Mouse (Mus musculus) midbrain, embryonic 12.5 days (tissue): Measurements from ENCODE around the gene Dusp15. TPM values are rescaled to one million over a fixed set of nuclear protein-coding genes. Genes with fewer than 3 reads are reported as not detected.

Experiments used
- ATAC-seq: fragments of 200-750 bp; cut with Nextera tagmentation; 2 replicates; pipeline ENCODE4 v1.8.0; 2017; ENCODE audit warnings: low read depth, moderate TSS enrichment, moderate library complexity; ENCODE audit not compliant: low FRiP score
- H3K27ac ChIP-seq: fragments of 300-500 bp; sonication (generic); replicated peaks from 2 replicates; pipeline ENCODE4 v1.5.1; 2016; ENCODE audit warnings: mild to moderate bottlenecking
- H3K27me3 ChIP-seq: fragments of 300-500 bp; sonication (generic); 2 replicates; pipeline ENCODE4 v1.6.1; 2016; ENCODE audit warnings: mild to moderate bottlenecking
- H3K36me3 ChIP-seq: fragments of 300-500 bp; sonication (generic); 2 replicates; pipeline ENCODE4 v1.6.1; 2016
- H3K4me1 ChIP-seq: fragments of 300-500 bp; sonication (generic); 2 replicates; pipeline ENCODE4 v1.6.1; 2016
- H3K4me2 ChIP-seq: fragments of 300-500 bp; sonication (generic); replicated peaks from 2 replicates; pipeline ENCODE4 v1.6.1; 2016; ENCODE audit warnings: mild to moderate bottlenecking, moderate library complexity
- H3K4me3 ChIP-seq: fragments of 300-500 bp; sonication (generic); 2 replicates; pipeline ENCODE4 v1.5.1; 2016; ENCODE audit warnings: mild to moderate bottlenecking
- H3K9ac ChIP-seq: fragments of 300-500 bp; sonication (generic); replicated peaks from 2 replicates; pipeline ENCODE4 v1.6.1; 2016; ENCODE audit warnings: mild to moderate bottlenecking, moderate library complexity
- H3K9me3 ChIP-seq: fragments of 300-500 bp; sonication (generic); 2 replicates; pipeline ENCODE4 v1.6.1; 2016; ENCODE audit warnings: mild to moderate bottlenecking
- WGBS: fragments of 180-500 bp; shearing (Covaris S2); methylation state at CpG from one replicate; pipeline ENCODE4 v1.1.7; 2016; 5-methylcytosine and 5-hydroxymethylcytosine counted together
- polyA plus RNA-seq: library from polyadenylated mRNA; unstranded; fragments of >200 nt; fragmentation: Nextera tagmentation; extraction: Ambion mirVana; gene quantifications from 2 replicates; pipeline ENCODE4 v1.2.1, GENCODE M21; 2016

Gene Dusp15
- polyA plus RNA-seq, 1 experiment from 2014 or later = 1.4 TPM

DNA sequence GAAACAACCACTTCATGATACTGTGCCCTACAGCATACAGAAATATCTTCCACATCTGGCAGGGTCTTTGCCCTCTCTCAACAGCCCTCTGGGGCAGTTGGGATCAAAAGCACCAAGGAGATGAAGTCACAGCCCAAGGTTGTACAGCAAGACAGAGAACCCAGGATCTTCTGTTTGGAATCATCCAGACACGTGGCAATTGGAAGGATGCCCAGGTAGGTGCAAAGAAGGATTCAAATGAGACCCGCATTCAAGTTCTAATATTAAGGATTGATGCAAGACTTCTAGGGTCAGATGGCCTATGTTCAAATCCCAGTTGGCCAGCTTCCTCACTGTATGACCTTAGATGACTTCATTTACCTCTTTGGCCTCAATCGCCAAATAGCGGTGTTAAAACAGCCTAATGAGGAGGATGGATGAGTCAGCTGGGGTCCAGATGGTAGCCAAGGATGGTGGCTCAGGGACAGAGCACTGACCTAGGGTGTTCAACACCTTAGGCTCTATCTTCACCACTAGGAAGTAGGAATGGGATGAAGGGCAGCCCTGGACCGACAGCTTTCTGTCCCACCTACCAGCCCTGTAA lies 3.0 kb downstream of the Dusp15 start:
- Histone ChIP-seq H3K36me3 (no peaks in the 10 kb centered on the region), H3K4me1 (peaks cover 15% of the 10 kb centered on the region), H3K9me3 (no peaks in the 10 kb centered on the region), H3K9ac (no peak overlapping the region), H3K4me2 (no peak overlapping the region), H3K27me3 (peaks cover 86% of the 10 kb centered on the region), H3K27ac (no peak overlapping the region), H3K4me3 (no peak overlapping the region)
- ATAC-seq = no peak
- WGBS = 88% methylated on average over 5 of the region's 5 CpGs

DNA sequence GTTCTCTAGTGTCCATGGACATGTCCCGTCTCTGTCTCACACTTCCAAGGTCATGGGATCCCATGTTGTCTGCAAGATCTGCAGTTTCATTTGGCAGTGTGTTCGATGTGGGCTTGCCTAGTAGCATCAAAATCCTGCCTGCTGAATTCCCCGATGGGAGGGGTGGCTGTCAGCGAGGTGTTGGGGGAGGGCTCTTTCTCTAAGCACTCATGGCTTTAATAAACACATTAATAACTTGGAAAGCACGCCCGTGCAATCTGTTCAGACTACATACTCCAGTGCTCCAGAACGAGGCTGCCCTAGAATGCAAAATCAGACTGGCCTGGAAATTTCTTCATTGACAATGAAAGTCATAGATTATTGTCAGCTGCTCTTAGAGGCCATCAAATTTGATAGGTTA lies 4.4 kb downstream of the Dusp15 start:
- Histone ChIP-seq H3K4me3 (no peak overlapping the region), H3K27me3 (peaks cover 92% of the 10 kb centered on the region), H3K9ac (no peak overlapping the region)

DNA sequence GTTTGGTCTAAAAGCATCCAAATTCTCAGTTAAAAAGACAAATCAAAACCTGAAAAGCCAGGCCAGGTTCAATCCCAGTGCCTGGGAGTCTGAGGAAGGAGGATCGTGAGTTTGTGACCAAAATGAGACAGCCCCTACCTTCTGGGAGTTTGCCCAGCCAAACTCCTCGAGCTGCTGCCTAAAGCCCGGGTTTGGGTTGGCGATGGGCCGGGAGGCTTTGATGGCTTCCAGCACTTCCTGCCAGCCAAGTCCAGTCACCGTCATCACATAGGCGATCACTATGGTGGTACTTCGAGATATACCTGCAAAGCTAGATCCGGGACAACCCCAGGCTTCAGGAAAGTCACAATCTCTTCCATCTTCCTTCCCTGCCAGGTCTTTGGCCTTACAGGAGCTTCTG lies 7.5 kb downstream of the Dusp15 start:
- peaks cover 93% of the 10 kb centered on the region for H3K27me3 ChIP-seq

More for the DNA sequence above, 4.4 kb downstream of the Dusp15 start:
- WGBS = 75% methylated on average over 7 of the region's 7 CpGs
- Histone ChIP-seq H3K27ac (no peak overlapping the region), H3K9me3 (no peaks in the 10 kb centered on the region), H3K4me2 (no peak overlapping the region), H3K36me3 (no peaks in the 10 kb centered on the region), H3K4me1 (peaks cover 23% of the 10 kb centered on the region)
- no peak for ATAC-seq

DNA sequence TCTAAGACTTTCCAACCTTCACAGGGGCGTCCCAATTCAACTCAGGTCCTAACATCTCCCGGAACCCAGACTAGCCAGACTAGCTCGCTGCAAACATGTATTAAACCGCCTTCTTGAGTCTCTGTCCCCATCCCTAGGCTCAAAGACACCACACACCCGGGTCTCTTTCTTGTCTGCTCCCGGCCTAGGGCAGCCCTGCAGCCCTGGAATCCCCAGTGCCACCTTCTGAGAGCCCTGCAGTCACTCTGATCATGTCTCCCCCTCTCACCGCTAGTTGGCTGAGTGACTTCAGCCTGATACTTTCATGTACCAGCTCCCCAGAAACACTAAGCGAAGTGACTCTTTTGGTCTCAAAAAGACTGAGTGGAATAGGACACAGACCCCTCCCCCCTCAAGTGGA lies 7.9 kb downstream of the Dusp15 start:
- WGBS = 7% methylated on average over 8 of the region's 8 CpGs
- ATAC-seq = no peak

More for the DNA sequence above, 7.5 kb downstream of the Dusp15 start:
- Histone ChIP-seq H3K4me3 (no peak overlapping the region), H3K9me3 (no peaks in the 10 kb centered on the region), H3K27ac (no peak overlapping the region), H3K4me2 (no peak overlapping the region), H3K9ac (no peak overlapping the region), H3K4me1 (peaks cover 14% of the 10 kb centered on the region), H3K36me3 (no peaks in the 10 kb centered on the region)
- 63% methylated on average over 9 of the region's 9 CpGs for WGBS
- no peak for ATAC-seq

DNA sequence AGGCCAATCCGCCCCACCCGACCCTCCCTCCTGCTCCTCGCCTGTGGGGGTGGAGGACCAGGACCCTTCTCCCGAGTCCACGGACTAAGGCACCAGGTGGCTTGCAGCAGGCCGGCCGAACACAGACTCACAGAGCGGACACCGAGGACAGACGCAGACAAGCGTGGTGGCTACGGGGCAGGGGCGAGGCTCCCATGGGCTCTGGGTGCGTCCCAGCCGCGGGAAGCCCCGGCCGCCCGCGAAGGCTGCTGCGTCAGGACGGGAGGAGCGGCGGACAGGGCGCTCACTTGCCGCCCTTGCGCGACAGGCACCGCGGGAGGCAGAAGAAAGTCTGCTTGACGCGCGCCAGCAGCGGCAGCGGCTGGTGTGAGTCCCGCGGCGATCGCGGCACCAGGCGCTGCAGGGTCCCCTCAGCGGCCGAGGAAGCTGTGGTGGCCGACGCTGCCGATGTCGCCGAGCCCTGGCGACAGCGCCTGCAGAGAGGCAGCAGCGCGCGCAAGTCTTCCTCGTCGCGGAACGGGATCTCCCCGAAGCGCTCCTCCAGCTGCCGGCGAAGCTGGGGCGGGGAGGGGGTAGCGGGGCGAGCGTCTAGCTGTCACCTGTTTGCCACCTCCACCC lies 8.5 kb downstream of the Dusp15 start:
- peak overlapping the region; percentile 54 for H3K9ac ChIP-seq
- ATAC-seq = 0 out of 2 replicates have a peak, but pooled peaks have one; percentile 19
- no peaks in the 10 kb centered on the region for H3K9me3 ChIP-seq
- H3K27me3 ChIP-seq = peaks cover 92% of the 10 kb centered on the region
- no peaks in the 10 kb centered on the region for H3K36me3 ChIP-seq
- H3K4me3 ChIP-seq = peak overlapping the region; percentile 50
- H3K4me2 ChIP-seq = peak overlapping the region; percentile 91
- under 1% methylated on average over 47 of the region's 65 CpGs for WGBS
- H3K4me1 ChIP-seq = peaks cover 14% of the 10 kb centered on the region
- H3K27ac ChIP-seq = no peak overlapping the region

More for the DNA sequence above, 7.9 kb downstream of the Dusp15 start:
- Histone ChIP-seq H3K4me2 (peak overlapping the region; percentile 91), H3K27ac (no peak overlapping the region), H3K27me3 (peaks cover 93% of the 10 kb centered on the region), H3K9me3 (no peaks in the 10 kb centered on the region), H3K4me3 (peak overlapping the region; percentile 50), H3K36me3 (no peaks in the 10 kb centered on the region), H3K9ac (0 out of 2 replicates have a peak overlapping the region, but pooled peaks have one; percentile 54), H3K4me1 (peaks cover 14% of the 10 kb centered on the region)

DNA sequence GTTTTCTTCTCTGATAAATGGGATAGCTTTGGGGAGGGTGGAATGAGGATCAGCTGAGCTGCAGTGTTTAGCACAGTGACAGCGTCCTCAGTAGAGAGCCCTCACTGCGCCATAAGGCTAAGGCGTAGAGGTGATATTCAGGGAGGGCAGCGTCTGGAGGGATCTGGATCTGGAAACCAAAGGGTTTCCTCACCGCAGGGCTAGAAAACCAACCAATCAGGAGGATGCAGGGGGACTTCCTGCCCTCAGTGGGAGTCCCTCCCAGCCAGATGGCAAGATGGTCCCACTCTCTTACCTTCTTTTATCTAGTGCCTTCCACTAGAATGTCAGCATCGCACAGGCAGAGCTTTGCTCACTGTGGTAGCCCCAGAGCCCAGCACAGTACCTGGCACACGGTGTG lies 9.7 kb downstream of the Dusp15 start:
- Histone ChIP-seq H3K4me2 (no peak overlapping the region), H3K27ac (no peak overlapping the region), H3K27me3 (peaks cover 83% of the 10 kb centered on the region), H3K36me3 (no peaks in the 10 kb centered on the region), H3K4me1 (peaks cover 14% of the 10 kb centered on the region), H3K9ac (no peak overlapping the region), H3K4me3 (no peak overlapping the region), H3K9me3 (no peaks in the 10 kb centered on the region)
- WGBS = 40% methylated on average over 7 of the region's 7 CpGs
- no peak for ATAC-seq

DNA sequence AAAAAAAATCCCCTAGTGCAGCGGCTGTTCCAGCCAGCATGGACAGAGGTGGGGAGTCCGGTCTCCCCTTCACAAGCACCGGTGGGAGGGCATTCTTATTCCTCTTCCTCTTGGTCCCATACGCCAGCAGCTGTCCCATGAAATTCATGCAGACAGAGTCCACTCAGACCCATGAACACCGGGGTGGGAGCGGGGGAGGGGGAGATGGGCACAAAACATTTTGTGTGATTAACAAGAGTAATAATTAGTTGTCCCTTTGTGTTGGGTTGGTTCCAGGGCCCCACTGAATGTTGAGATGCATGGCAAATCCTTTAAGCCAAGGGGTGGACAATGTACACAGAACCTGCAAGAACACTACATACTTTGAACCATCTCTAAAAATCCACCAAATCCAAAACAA lies 10.4 kb downstream of the Dusp15 start:
- 79% methylated on average over 6 of the region's 6 CpGs for WGBS
- Histone ChIP-seq H3K9ac (no peak overlapping the region), H3K4me1 (peaks cover 14% of the 10 kb centered on the region), H3K27ac (no peak overlapping the region), H3K27me3 (peaks cover 81% of the 10 kb centered on the region), H3K4me2 (no peak overlapping the region), H3K9me3 (no peaks in the 10 kb centered on the region), H3K4me3 (no peak overlapping the region), H3K36me3 (no peaks in the 10 kb centered on the region)
- ATAC-seq = no peak

DNA sequence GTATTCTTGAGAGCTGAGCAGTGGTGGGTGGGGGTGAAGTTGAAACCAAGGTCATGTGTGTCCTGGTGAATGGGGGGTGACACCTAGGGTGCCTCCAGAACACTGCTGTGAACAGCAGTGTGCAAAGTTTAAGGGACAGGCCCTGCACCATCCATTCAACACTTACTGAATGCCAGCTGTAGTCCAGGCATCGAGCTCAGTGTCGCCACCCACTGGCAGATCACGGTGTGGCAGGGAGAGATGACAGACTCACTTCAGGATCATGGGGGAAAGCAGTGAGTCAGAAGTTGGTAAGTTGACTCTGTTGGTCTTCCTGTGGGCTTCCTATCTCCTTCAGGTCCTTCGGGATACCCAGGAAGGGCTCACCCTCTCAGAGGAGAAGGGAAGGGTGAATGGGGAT lies 11.7 kb downstream of the Dusp15 start:
- Histone ChIP-seq H3K27me3 (peaks cover 76% of the 10 kb centered on the region), H3K36me3 (no peaks in the 10 kb centered on the region)
- 12% methylated on average over 4 of the region's 4 CpGs for WGBS

DNA sequence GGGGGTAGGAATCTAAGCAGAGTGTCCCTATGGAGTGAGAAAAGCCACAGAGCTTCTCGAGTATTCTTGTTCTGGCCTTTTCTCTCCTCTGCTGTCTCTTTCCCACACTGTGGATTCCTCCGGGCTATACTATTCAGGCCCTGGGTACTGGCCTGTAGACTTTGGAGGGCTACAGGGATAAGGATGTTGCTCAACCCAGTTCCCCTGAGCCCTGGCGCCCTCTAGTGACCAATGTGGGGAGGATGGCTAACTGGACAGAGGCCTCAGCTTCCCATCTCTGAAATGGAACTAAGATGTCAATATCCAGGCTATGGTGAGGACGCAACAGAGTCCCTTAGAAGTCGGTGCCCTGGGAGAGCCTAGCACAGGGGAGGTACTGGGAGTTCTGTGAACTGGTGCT lies 17.9 kb downstream of the Dusp15 start:
- Histone ChIP-seq H3K4me3 (no peak overlapping the region), H3K9me3 (no peaks in the 10 kb centered on the region), H3K9ac (no peak overlapping the region), H3K4me1 (no peaks in the 10 kb centered on the region), H3K27ac (no peak overlapping the region), H3K4me2 (no peak overlapping the region), H3K36me3 (no peaks in the 10 kb centered on the region), H3K27me3 (peaks cover 36% of the 10 kb centered on the region)
- ATAC-seq = no peak
- WGBS = 38% methylated on average over 5 of the region's 5 CpGs

More for the DNA sequence above, 11.7 kb downstream of the Dusp15 start:
- Histone ChIP-seq H3K4me1 (peaks cover 14% of the 10 kb centered on the region), H3K4me2 (no peak overlapping the region), H3K4me3 (no peak overlapping the region), H3K9me3 (no peaks in the 10 kb centered on the region), H3K27ac (no peak overlapping the region), H3K9ac (no peak overlapping the region)
- no peak for ATAC-seq

DNA sequence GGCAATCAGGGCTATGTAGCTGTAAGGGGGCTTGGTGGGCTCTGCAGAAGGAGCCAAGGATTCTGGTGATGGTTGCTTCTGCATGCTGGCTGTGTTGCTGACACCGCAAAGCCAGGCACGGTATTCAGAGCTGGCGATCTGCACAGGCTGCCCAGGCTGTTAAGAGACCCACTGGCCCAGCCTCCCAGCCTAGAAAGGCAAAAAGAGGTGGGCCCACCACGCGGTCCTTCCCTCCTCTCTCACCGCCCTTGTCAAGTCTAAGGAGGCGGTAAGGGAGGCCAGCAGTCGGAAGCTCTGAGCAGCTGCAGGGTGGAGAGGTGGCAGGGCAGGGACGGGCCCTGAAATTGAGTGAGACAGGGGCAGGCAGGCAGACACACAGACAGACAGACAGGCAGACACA lies 18.4 kb downstream of the Dusp15 start, which contains the start of gene Foxs1:
TSS of gene Foxs1 (minus strand) at position 161 of the 400 bp plus-strand sequence.
- ATAC-seq = no peak
- no peak within 1 kb of the TSS for H3K27ac ChIP-seq
- 45% methylated on average over 9 of the region's 9 CpGs for whole genome bisulfite sequencing

DNA sequence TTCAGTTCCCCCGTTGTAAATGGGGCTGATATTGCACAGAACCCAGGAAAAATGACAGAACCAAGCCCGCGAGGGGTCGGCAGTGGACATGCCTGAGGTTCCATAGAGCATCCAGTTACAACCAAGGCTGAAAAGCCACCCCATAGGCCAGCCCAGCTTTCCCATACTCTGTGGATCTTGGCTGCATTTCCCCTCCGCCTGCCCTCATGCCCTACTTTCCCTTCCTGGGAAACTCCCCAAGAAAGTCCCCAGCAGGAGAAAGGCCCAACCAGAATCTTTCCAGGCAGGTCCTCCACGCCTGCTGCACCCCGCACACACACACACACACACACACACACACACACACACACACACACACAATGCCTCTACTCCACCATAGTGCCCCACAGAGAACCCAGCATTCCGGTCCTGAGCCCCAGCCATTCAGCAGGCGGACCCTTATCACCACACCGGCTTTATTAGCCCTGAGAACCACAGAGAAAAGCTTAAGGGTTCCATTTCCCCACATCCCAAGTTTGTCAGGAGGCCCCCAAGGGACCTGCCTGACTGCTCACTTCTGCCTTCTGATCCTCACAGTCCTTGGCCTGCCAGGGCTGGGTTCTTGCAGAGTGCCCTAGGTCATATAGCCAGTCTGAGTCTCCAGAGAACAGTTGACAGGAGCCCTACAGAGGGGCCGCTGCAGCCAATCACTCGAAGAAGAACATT lies 19.9 kb downstream of the Dusp15 start:
- no peak overlapping the region for H3K4me3 ChIP-seq
- peaks cover 28% of the 10 kb centered on the region for H3K27me3 ChIP-seq
- H3K9me3 ChIP-seq = no peaks in the 10 kb centered on the region
- H3K27ac ChIP-seq = no peak overlapping the region
- no peaks in the 10 kb centered on the region for H3K4me1 ChIP-seq
- no peak for ATAC-seq
- H3K4me2 ChIP-seq = no peak overlapping the region
- WGBS = 80% methylated on average over 12 of the region's 12 CpGs
- no peak overlapping the region for H3K9ac ChIP-seq
- no peaks in the 10 kb centered on the region for H3K36me3 ChIP-seq

More for the DNA sequence above, 18.4 kb downstream of the Dusp15 start, which contains the start of gene Foxs1:
- Histone ChIP-seq H3K4me1 (no peaks in the 10 kb centered on the region), H3K9me3 (no peaks in the 10 kb centered on the region), H3K36me3 (no peaks in the 10 kb centered on the region), H3K9ac (no peak within 1 kb of the TSS), H3K4me2 (no peak within 1 kb of the TSS), H3K4me3 (no peak within 1 kb of the TSS), H3K27me3 (peaks cover 31% of the 10 kb centered on the region)

DNA sequence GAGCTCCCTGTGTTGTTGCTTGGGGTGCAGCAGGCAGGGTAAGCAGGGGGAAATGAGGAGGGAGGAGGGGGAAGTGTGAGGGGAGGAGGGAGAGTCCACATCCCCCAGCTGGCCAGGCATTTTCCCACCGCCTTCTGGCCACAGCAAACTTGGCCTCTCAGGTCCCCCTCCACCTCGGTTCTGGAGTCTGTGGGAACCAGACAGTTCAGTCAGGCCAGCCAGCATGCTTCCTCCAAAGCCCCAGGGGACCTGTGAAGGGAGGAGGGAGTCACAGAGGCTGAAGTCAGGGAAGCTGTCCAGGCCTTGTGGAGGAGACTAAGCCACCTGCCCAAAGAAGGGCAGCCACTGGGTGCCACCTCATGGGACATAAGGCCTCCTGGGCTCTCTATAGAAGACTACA lies 21.2 kb downstream of the Dusp15 start:
- ATAC-seq = no peak
- 35% methylated on average over 2 of the region's 2 CpGs for WGBS
- no peak overlapping the region for H3K27ac ChIP-seq

More for the DNA sequence above, 21.2 kb downstream of the Dusp15 start:
- H3K4me2 ChIP-seq = no peak overlapping the region
- H3K9me3 ChIP-seq = no peaks in the 10 kb centered on the region
- peaks cover 17% of the 10 kb centered on the region for H3K27me3 ChIP-seq
- no peak overlapping the region for H3K9ac ChIP-seq
- H3K36me3 ChIP-seq = no peaks in the 10 kb centered on the region
- no peaks in the 10 kb centered on the region; the same call in 1 of the 2 replicates for H3K4me1 ChIP-seq
- no peak overlapping the region for H3K4me3 ChIP-seq
